Mouse (Mus musculus): ENCODE results near the gene Radil.
A peak's percentile ranks its signal among the peaks of the same experiment; 100 is the strongest.

Radil gene

GRCm38 (mm10) chr5:142545014-142545795 is 5.7 kb downstream of the Radil start:
- DNase-seq (ENCODE audit: low read depth in 2 of 2, low spot score in 2 of 2): no peak

DNA sequence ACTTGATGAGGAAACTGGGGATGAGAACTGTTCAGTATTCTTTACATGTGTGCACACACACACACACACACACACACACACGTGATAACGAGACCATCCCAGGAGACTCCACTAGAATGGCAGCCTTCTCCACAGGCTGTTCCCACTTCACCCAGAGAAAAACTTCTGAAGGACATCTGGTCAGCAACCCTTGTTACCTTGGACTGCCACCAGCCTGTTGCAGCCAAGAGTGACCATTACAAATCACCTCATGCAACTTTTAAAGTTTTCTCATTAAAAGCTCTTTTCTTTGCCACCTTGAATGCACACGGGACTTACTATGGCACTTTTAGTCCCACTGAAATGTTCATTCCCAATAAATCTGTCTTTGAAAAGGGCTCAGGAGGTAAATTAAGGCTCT is 13.6 kb downstream of the Radil start:
- no peak for DNase-seq (ENCODE audit: low read depth in 2 of 2, low spot score in 2 of 2)

DNA sequence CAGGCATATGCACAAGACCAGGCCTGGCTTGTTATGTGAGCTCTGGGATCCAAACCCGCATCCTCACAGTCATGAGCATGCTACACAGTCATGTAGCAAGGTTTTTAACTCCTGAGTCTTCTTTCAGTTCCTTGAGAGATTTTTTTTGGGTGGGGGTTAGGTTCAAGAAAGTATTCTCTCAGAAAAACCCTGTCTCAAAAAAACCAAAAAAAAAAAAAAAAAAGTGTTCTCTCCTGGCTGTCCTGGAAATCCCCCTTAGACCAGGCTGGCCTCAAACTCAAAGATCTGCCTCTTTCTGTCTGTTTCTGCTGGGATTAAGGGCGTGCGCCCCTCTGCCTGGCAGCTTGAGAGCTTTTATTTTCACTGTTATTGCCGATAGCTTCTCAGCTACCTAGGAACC is 15.5 kb downstream of the Radil start:
- no peak for DNase-seq (ENCODE audit: low read depth in 2 of 2, low spot score in 2 of 2)

GRCm38 (mm10) chr5:142529915-142530314 is 21.0 kb downstream of the Radil start, which contains the start of gene Papolb:
Gene Papolb (minus strand): TSS chr5:142530076.
- DNase-seq (ENCODE audit: low read depth in 2 of 2, low spot score in 2 of 2): no peak

- no peak for DNase-seq (ENCODE audit: low read depth in 2 of 2, low spot score in 2 of 2)
Observed at GRCm38 (mm10) chr5:142524711-142525464, 26.0 kb downstream of the Radil start.

DNA sequence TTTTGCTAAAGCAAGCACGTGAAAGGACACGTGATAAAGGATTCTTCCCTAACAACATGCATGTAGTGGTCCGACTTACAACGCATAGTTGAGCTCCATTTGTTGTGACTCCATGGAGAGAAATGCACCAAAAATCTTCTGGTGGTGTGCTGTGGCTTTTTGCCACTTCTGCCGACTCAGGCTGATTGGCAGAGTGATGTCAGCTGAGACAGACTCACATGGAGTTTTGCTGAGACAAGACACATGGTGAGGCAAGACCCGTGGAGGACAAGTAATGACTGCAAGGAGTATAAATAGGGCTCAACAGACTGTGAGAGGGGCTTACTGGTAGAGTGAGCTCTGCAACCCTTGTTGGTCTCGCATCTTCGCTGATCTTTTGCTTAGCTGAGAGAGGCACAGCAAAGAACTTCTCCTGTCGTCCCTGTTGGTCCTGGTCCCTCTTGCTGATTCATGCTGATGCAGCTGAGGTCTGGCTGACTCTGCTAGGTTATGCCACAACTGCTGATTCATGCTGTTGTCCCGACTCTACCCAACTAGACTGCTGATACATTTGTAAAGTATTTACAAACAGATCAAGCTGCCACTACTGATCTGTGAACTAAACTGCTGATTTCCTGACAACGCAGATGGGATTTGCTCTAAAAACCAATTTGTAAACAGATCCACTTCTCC is 29.6 kb downstream of the Radil start:
- no peak for DNase-seq (ENCODE audit: low read depth in 2 of 2, low spot score in 2 of 2)

- DNase-seq (ENCODE audit: low read depth in 2 of 2, low spot score in 2 of 2): no peak
Observed at GRCm38 (mm10) chr5:142520360-142520759, 30.5 kb downstream of the Radil start.

- no peak for DNase-seq (ENCODE audit: low read depth in 2 of 2, low spot score in 2 of 2)
Observed at GRCm38 (mm10) chr5:142518973-142519372, 31.9 kb downstream of the Radil start.

GRCm38 (mm10) chr5:142512112-142512511 is 38.8 kb downstream of the Radil start:
- no peak for DNase-seq (ENCODE audit: low read depth in 2 of 2, low spot score in 2 of 2)

DNA sequence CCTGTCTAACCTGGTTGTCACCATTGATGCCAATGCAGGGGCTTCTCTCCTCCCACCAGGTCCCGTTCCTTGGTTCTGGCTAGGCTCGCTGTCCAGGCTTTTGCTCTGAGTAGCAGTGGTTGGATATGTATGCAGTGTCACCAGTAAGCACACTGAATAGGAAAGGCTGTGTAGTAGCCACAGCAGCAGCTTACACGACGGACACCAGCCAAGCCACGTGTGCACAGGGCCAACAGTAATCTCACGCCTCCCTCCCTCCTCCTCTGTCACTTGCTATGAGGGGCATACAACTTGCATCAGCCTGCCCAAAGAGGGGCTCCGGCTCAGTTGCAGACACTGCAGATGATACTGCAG is 40.9 kb downstream of the Radil start:
- DNase-seq (ENCODE audit: low read depth in 2 of 2, low spot score in 2 of 2): no peak

DNA sequence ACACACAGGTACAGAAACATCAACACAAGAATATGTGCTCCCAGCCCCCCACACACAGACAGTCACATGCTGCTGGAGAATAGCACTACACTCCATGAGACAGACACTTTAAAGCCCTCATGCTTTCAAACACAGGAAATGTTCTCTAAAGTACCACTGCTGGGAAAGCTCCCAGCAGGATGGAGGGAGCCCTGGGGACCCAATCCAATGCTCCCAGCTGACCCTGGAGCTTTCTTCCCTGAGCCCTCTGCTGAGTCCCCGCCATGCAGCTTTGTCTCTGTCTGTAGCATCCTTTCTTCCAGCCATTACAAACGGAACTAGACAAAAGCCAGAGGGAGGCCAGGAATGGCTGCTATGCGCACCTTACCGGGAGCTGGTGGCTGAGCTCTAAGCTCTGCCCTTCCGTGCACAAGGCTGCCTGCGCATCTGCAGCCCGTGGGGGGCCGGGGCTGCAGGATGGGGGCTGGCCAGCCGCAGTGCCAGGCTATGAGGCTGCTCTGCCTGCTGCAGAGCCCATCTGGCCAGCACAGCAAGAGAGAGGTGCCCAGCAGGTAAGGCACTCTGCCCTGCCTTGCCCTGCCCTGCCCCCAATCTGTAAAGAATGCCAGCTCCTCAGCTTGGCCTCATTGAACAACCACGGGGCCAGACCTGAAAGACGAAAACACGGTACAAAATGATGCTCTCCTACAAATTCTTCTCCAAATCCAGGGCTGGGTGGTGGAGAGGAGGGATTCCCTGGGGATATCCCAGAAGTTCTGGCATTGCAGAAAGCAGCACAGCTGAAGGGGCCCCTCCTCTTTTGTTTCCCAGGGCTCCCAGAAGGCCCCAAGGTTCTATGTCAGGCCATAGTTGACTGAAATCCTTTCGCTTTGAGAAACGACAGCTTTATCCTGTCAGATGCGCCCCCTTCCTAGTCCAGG is 41.5 kb downstream of the Radil start:
- no peak for DNase-seq (ENCODE audit: low read depth in 2 of 2, low spot score in 2 of 2)

GRCm38 (mm10) chr5:142505695-142506423 is 45.0 kb downstream of the Radil start:
- DNase-seq (ENCODE audit: low read depth in 2 of 2, low spot score in 2 of 2): no peak

DNA sequence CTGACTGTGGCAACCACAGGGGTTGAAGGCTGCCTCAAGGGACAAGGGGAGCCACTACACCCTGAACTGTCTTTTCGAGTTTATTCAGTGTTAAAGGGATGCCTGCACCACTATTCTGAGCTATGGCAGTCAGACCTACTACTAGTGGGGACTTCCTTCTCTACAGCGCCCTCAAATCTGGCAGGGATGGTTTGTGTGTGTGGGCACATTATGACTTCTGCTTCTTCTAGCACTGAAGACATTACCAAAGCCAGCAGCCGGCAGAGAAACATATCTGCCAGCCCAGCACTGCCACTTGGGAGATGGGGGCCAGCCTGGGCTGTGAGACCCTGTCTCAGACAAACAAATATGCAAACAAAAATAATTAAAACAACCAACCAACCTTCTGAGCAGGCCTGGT is 46.7 kb downstream of the Radil start:
- DNase-seq (ENCODE audit: low read depth in 2 of 2, low spot score in 2 of 2): no peak

DNA sequence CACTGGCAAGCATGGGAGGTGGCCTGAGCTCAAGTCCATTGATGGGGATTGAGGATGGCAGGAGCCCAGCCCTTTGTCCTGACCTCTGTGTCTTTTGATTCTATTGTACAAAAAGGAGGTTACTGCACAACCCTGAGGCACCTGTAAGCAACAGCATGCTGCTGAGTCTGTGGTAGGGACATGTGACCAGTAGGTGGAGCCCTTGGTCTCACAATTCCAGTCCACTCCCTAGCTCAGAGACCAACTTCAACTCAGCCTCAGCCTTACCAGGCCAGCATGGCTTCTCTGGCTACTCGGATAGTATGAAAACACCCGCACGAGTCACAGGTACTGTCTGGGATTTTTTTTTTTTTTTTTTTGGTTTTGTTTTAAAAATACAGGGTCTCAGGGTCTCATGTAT is 48.5 kb downstream of the Radil start:
- DNase-seq (ENCODE audit: low read depth in 2 of 2, low spot score in 2 of 2): peak; percentile 20 to 39

- peak in 1 of 2 experiments; percentile 32 for DNase-seq (ENCODE audit: low read depth in 2 of 2, low spot score in 2 of 2)
Observed at GRCm38 (mm10) chr5:142500918-142501317, 50.0 kb downstream of the Radil start.

- DNase-seq (ENCODE audit: low read depth in 2 of 2, low spot score in 2 of 2): peak in 1 of 2 experiments; percentile 13
Observed at GRCm38 (mm10) chr5:142498964-142499363, 51.9 kb downstream of the Radil start.

- no peak for DNase-seq (ENCODE audit: low read depth in 2 of 2, low spot score in 2 of 2)
Observed at GRCm38 (mm10) chr5:142495321-142496096, 55.4 kb downstream of the Radil start.

DNA sequence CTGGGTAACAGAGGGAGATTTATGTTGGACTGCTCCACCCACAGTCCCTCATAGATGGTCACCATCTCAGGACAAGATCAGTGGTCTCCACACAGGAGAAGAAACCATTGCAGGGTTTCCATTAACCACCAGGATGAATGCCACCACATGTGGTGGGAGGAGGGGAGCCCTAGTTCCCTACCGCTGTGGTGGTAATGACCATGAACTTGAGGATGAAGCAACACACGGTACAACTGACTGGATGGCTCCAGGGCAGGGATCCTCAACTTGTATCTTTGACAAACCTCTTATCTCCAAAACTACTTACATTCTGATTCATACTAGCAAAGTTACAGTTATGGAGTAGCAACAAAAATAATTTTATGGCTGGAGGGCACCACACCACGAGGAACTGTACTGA is 57.6 kb downstream of the Radil start:
- DNase-seq (ENCODE audit: low read depth in 2 of 2, low spot score in 2 of 2): no peak

DNA sequence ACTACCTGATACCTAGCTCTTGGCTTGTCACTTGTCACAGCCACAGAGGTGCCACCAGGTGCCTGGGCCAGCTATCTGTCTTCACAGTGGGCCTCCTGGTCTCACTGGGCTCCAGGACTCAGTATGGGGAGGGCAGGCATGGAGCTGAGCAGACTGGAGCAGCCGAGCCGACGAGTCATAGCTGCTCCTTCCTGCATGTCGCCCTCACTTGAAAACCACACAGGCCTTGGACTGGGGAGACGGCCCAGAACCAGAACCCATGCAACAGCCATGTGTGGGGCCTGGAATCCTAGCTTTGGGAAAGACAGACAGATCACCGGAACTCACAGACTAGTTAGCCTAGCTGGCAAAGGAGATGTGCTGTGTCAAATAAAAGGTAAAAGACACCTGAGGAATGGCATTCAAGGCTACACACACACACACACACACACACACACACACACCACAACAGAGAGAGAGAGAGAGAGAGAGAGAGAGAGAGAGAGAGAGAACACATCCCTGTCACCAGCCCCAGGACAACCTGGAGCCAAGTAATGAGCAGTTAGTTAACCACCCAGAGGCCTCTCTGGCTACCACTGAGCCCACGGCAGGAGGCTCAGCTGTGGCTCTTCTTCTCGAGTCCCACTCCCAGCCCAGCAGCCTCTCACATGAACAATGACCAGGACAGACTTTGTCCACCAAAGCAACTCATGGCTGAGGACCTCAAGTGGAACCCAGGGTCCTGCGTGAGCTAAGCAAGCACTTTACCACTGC is 60.8 kb downstream of the Radil start:
- no peak for DNase-seq (ENCODE audit: low read depth in 2 of 2, low spot score in 2 of 2)
